Mouse (Mus musculus): ENCODE data around the gene Gabra6.

Gene Gabra6

GRCm38 (mm10) chr11:42320882-42321281, at the start of gene Gabra6:
Gabra6 (minus strand) TSS chr11:42321072.
- no peak for DNase-seq (ENCODE audit: low spot score)

DNA sequence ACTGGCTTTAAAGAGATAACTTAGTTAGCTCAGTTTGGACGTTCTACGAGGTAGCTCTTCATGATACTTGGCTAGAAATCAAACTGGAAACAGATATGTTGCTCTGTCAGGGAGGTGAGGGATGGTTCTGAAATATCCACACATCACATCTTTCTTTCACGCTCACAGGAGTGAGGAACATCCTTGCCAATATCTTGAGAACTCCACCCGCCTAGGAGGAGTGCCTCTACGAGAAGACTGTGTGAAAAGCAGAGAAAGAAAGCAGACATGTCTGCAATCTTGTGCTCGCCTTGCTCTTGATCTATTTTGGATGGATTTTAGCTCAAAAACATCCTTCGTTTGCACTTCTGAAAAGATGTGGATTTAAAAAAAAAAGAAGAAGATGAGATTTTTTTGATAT, 44.7 kb upstream of the Gabra6 start:
- DNase-seq (ENCODE audit: low spot score), result no peak

DNA sequence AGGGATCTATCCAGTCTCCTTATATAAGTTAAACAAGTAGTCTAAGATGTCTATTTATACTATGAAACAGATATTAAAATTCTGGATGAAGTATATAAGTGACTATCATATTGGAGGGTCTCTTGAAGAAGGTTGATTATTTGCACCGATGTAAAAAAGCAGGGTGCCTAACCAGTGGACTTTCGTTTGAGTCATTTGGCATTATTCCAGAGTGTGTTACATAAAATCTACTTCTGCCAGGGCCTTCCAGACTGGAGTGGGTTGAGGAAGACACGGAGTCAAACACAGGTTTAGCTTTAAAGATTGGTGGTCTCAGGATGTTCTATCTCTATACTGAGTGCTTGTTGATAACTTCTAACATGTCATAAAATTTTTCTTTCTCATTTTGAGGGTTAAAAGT, 11.2 kb upstream of the Gabra6 start:
- DNase-seq (ENCODE audit: low spot score), result no peak

DNA sequence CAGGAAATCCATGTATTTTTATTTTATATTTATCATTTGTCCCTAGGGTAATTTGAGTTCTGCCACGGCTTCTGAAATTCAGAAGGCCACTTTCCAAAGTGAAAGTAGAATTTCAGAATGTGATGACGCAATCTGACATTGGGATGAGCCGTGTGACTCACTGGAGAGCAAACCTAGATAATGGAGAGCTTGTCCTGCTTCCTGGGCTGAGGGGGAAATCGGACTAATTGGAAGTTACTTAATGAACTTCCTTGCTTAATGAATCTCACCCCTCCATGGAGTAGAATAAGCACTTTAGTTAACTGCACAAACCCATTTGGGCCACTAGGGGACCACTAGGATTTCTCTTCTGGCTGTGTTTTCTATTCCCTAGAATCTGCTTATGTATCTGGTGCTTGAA, 5.4 kb upstream of the Gabra6 start:
- DNase-seq (ENCODE audit: low spot score), result no peak

- no peak for DNase-seq (ENCODE audit: low spot score)
These were observed 688 bp upstream of the Gabra6 start for GRCm38 (mm10) chr11:42321560-42321959.

- no peak for DNase-seq (ENCODE audit: low spot score)
These were observed 1.4 kb downstream of the Gabra6 start for GRCm38 (mm10) chr11:42319521-42319920.

DNA sequence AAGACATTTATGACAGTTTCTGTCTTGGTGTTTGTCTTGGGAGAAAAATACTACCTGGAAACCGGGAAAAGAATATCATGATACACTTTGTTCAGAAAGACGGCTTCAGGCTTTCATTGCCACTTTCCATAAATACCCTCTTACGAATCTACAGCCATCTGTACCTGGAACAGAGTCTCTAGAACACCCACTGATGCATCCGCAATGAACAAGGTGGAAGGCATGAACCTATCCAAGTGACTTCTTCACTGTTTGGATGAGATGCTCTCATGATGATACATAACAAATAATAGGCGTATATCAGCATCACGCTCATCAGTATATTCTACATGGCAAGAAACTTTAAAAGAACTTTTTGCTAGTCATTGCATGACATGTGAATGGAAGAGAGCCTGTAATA, 1.8 kb downstream of the Gabra6 start:
- no peak for DNase-seq (ENCODE audit: low spot score)

GRCm38 (mm10) chr11:42317985-42318384, 2.9 kb downstream of the Gabra6 start:
- no peak for DNase-seq (ENCODE audit: low spot score)

- DNase-seq (ENCODE audit: low spot score), result no peak
These were observed 6.0 kb downstream of the Gabra6 start for GRCm38 (mm10) chr11:42314850-42315249.

GRCm38 (mm10) chr11:42310892-42311291, 10.0 kb downstream of the Gabra6 start:
- DNase-seq (ENCODE audit: low spot score), result no peak

DNA sequence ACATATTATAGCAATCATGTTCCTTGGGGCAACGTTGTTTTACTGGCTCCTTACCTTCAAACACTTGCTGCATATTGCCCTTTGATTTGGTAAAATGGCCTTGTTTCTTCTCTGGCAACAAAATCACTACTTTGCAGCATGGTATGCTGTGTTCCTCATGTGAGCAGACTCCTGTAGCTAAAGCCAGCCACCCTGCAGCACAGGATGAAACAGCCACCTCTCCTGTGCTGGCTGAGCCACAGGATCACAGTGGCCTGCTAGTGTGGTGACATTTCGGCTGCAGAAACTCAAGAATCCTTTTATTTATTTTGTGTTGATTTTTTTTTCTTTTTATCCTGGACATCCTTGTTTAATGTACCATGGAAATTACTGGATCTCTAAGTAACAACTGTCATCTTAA, 11.8 kb downstream of the Gabra6 start:
- DNase-seq (ENCODE audit: low spot score), result no peak

DNA sequence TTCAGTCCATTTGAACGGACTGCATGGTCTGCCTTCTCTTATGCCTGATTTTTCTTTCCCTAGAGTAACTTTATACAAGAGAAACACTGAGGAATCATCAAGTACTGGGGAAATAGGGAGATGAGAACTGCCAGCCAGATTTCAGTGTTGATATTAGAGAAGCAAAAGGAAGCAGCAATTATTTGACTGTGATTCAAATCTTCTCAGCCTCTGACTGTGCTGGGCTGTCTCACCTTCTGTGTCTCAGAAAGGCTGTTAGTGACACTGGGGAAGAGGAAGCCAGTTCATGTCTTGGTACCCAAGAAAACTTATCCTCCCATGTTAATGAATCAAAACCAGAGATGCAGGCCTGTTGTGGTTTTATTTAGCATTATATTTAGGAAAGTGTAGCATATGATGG, 14.8 kb downstream of the Gabra6 start:
- no peak for DNase-seq (ENCODE audit: low spot score)

GRCm38 (mm10) chr11:42258978-42259377, 61.9 kb downstream of the Gabra6 start:
- no peak for DNase-seq (ENCODE audit: low spot score)
